Mouse (Mus musculus) liver, embryonic 14.5 days (tissue): ENCODE data around the gene Cenpx.

ENCODE experiments used
- CTCF ChIP-seq: IDR thresholded peaks from 2 replicates; pipeline ENCODE4 v1.5.1; 2016; ENCODE audit warnings: antibody characterized with exemption, low read depth, control low read depth
- EP300 ChIP-seq: IDR thresholded peaks from 2 replicates; pipeline ENCODE4 v1.6.1; 2016; ENCODE audit warnings: antibody characterized with exemption, low read depth

DNA sequence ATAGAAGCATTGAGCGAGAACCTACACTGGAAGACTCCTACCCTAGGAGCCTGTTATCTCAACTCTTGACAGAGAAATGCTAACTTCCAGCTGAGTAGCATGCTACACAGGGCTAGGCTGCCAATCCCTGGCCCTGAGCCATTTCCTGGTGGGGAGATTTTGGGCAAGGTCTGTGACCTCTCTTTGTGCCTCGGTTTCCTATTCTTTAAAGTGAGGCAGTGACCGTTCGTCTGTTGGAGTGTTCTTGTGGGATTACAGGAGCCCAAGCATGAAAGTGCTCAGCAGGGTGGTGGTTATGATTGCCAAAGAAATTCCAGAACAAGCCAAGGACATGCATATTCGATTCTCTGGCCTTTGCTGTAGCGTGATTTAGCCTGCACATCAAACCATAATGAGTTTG lies 50.8 kb downstream of the Cenpx start:
- TF ChIP-seq CTCF = no peak
- TF ChIP-seq EP300 = no peak
